Mouse (Mus musculus) cerebral cortex, adult 2 months (tissue): ENCODE results near the gene Cd37.

Experiments
- WGBS: fragments of 180-500 bp; shearing (Covaris S2); methylation state at CpG from one replicate; pipeline ENCODE4 v1.1.7; 2018; 5-methylcytosine and 5-hydroxymethylcytosine counted together

Cd37 gene

GRCm38 (mm10) chr7:45204380-45205143 lies 34.4 kb downstream of the Cd37 start, which contains the start of gene Ccdc155:
Gene Ccdc155 (minus strand): TSS chr7:45204892.
- 7% methylated on average over 44 of the region's 44 CpGs for WGBS

DNA sequence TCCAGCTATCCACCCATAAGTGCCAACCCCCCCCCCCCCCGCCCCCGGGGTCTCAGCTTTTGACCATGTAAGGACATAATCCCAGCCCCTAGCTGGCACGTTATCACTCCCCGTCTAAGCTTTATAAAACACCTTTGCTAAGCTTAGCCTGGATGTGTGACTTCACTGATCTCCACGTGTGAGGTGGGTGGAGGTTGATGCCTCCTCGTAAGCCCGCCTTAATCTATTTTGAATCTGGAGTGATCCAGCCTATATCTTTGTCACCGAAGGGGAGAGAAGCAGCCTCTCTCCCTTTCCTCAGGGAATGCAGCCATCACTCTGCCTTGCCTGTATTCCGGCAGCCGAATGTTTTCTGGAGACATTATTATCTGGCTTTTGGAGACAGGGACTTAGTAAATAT lies 36.3 kb downstream of the Cd37 start:
- 30% methylated on average over 10 of the region's 10 CpGs for WGBS

DNA sequence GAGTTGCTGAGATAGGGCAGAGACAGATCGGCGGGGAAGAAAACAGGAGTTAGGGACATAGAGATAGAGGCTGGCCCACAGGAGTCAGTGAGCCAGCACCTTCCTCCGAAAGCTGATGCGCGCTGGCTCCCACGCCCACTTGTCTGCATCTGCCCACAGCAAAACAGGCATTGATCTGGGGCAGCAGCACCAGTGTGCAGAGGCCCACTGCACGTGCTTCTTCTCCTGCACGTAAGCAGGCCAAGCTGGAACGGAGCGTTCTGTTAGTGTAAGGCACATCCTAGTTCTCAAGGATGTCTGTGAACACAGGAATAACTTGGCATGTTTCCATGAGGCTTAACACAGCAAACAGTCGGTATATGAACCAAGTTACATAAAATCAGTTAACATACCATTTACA lies 40.0 kb downstream of the Cd37 start:
- WGBS, result 49% methylated on average over 11 of the region's 11 CpGs

DNA sequence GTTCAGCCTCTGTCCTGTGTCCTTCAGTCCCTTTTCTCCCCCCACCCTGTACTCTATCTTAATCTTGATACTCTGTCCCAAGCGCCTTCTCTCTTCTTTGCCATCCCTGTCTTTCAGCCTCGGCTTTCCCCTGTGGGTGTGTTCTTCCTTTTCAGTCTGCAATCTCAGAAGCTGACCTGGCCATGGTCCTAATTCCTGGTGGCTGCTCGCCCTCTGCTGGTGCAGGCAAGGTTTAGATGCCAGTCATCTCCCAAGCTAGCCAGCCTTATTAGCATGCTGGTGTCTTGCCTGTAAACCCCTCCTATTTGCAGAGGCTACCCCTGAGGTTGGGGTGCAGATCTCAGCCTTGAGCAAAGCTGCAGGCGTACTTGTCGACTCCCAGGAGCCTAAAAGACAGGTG lies 40.5 kb downstream of the Cd37 start:
- 14% methylated on average over 5 of the region's 5 CpGs for WGBS

DNA sequence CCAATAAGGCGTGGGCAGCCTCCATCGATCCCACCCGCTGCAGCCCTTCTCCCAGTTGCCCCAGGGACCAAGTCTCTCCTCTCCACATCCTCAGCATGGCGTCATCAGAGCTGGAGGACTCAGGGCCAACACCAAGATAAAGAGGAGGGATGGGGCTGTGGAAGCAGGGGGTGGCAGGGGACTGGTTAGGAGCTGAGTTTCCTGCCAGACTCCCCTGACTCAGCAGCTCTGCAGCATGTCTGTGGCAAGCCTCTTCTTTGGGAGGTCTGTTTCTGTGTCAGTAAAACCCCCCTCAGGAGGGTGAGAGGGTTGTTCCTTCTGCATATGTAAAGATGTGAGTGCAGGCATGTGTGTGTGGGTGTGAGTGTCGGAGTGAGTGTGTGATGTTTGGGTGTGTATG lies 41.9 kb downstream of the Cd37 start:
- 53% methylated on average over 5 of the region's 5 CpGs for WGBS

DNA sequence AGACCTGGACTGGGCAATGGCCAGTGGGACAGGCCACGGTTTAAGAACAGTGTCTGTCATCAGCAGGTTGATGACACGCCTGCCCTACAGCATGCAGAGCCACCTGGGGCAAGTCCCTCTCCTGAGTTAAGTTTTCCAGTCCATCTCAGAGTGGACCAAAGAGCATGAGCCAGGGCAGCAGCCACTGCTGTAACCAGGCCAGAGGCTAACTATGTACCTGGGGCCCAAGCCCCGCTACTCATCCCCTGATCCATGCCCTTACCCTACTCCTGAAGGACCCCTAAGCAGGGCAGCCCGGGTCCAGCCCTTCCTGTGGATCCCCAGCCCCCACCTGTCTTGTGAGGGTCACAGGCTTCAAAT lies 42.8 kb downstream of the Cd37 start:
- WGBS, result 88% methylated on average over 4 of the region's 4 CpGs

DNA sequence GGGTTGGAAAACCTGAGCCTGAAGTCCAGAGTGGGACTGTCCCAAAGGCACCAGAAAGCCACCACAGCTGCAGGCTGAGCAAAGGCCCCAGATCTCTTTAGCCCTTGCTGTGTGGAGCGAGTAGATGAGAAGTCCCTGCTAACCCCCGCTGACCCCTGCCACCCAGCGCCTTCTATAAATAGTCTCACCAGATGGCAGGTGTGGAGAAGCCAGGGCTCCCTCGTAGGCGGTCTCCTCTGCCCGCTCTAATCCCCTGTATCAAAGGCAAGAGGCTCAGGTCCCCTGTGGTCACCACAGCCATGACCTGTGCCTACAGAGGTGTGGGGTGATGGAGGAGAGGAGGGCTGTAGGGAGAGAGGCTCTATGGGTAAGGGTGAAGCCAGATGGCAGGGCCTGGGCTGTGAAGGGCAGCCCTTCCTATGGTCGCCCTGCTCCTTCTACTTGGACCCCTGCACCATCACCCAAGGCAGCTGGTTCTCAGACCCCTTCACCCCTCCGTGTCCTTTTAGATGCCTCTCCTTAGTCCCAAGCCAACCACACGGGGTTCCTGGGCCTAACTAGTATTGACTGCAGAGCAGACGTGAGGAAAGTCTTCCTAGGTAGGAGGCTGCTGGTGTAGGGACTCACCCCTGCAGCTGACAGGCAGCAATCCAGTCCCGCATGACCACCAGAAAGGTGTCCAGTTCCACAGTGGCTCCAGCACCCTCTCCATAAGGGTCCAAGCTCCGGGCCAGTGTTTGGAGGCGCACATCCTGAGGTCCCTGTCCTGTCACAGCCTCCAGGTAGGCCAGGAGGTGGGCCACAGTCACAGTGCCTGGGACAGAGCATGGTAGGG lies 43.4 kb downstream of the Cd37 start:
- 80% methylated on average over 13 of the region's 13 CpGs for WGBS

DNA sequence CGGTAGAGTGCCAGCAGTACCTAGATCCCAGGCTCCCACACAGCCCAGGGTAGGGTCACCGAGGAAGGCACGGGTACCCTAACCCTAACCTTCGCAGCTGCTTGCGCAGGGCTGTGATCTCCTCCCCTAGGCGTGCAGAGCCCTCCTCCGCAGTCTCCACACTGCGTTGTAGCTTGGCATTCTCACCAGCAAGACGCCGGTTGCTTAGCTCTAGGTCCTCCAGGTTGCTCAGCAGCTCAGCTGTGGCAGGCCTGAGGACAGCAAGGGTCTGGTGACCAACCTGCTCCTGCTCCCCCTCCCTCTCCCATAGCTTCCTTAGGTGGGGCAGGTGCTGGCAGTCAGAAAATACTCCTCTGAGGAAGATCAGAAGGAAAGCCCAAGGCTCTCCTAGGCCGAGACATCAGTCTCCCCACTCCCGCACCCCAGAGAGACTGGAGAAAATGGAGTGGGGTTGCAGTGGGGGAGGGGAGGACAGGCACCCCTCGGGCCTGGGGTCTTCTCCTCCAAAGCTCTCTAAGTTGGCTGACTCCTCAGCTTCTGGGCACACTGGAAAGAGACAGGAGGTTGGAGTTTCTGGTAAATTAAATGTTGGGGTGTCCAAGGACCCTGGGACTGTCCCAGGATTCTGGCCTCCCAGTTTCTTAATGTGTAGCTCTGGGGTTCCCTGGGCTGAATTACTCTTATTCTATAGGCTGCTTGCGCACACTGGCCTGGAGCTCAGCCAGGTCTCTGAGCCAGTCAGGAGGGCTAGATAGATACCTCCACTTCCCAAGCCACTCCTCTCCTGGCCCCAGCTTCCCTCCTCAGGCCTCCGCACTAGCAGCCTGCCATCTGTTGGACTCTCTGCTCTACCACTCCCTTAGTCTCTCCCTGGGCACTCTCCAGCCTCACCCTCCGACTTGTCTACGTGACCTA lies 44.8 kb downstream of the Cd37 start:
- whole genome bisulfite sequencing, result 67% methylated on average over 17 of the region's 17 CpGs

GRCm38 (mm10) chr7:45193406-45193805 lies 45.5 kb downstream of the Cd37 start:
- 55% methylated on average over 5 of the region's 5 CpGs for WGBS

DNA sequence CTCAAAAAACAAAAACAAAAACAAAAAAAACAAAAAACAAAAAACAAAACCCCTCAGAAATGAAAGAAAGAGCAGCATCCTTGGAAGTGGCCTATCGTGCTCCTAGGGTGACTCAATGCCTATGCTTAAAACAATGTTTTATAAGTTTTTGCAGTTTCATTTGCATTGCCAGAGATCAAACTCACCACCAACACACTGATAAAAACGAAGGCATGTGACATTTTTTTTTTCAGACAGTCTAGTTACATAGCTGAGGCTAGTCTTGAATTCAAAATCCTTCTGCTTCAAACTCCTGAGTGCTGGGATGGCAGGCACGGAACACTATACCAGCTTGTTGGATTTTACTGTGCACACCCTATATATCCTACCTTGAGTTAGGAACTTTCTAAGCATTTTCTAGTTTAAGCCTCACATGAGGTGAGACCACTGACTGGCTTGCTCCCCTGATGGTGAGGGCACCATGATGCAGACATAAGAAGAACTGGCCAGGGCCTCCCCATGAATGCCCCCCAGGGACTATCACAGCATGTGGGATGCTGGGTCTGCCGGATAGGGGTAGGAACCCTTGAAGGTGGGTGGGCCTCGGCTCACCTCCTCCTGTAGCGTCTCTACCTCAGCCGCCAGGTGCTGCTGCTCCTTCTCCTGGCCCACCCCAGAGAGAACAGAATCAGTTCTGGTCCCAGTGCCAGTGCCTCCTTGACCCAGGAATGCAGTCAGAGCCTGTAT lies 46.2 kb downstream of the Cd37 start:
- 82% methylated on average over 7 of the region's 7 CpGs for WGBS

DNA sequence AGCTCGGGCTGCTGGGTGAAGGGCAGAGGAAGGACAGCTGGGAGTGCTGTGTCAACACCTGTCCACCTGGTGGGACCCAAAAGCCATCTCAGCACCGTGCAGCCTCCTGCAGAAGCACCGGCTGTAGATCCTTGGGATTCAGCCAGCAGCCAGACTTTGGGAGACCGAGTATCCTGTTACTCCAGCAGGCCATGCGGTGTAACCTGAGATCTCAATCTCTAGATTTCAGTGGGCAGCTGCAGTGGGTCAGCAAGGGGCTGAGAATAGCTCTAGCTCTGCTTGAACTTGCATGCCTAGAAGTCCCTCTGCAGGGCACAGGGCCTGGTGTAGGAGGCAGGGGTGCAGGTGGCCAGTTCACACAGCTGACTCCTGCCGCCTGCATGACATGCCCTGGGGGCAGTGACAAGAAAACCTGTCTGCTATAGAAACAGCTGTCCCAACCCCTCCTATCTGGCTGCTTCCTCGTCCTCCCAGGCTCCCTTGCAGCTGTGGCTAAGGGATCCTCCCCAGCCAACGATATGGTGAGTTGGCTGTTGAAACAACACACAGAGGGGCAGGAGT lies 47.0 kb downstream of the Cd37 start:
- 42% methylated on average over 8 of the region's 8 CpGs for WGBS

- 70% methylated on average over 2 of the region's 2 CpGs for WGBS
These were observed 47.8 kb downstream of the Cd37 start for GRCm38 (mm10) chr7:45191161-45191560.

- 57% methylated on average over 6 of the region's 6 CpGs for WGBS
These were observed 48.7 kb downstream of the Cd37 start for GRCm38 (mm10) chr7:45190186-45190585.

- WGBS, result 36% methylated on average over 16 of the region's 16 CpGs
These were observed 49.3 kb downstream of the Cd37 start for GRCm38 (mm10) chr7:45189600-45189999.

DNA sequence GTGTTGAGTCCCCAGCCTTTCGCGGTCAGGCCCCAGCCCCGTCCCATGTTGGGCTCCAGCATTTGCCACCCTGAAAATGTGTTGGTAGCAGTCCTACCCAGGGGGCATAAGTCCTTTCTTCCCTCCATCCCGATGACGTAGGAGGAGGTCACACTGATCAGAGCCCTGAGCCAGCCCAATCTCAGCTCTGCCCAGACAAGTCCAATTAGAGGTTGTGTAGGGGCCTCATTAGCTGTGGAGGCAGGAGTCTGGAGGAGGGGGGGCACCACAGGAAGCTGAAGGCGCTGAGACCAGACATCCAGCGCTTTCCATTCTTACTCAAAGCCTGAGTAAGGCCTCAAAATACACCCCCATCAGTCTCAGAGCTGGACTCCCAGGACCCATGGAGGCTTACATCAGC lies 53.0 kb downstream of the Cd37 start:
- WGBS, result 70% methylated on average over 7 of the region's 7 CpGs

DNA sequence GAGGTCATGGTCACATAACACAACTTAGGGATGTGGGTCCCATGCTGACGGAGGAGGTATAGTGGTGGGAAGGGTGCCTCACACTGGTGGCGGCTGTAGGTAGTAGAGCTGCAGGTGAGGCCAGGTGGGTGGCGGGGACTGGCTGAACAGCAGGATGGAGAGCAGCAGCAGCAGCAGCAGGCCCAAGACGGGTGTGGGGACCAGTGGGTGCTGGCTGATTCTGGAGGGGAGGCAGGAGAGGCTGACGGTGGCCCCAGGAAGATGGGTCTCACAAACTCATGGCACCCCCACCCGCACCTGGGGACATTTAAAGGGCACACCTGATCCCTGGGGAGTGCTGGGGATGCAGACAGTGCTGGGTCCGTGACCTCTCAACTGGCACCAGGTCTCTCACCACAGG lies 55.2 kb downstream of the Cd37 start:
- WGBS, result 79% methylated on average over 7 of the region's 7 CpGs
